Mouse (Mus musculus): ENCODE measurements around the gene Tmem235.

- TF ChIP-seq CTCF (IDR thresholded peaks at IDR 0.05; ENCODE audit: low read depth, low read length) = no peak
- no peak for TF ChIP-seq POLR2A (IDR thresholded peaks at IDR 0.05; ENCODE audit: insufficient read depth, low read length)
- no peak for TF ChIP-seq EP300 (IDR thresholded peaks at IDR 0.05; ENCODE audit: insufficient read depth, low read depth, low read length)
Observed at GRCm38 (mm10) chr11:117848271-117848984, 12.1 kb upstream of the Tmem235 start.

All from ES-Bruce4 (cell line).